Mouse (Mus musculus) G1E (cell line): ENCODE results near the gene Cga.

Experiments
- CTCF ChIP-seq: IDR thresholded peaks from 2 replicates; pipeline ENCODE4 v1.5.1; 2012; ENCODE audit warnings: low read depth, low read length, inconsistent platforms, mixed read lengths
- GATA1 ChIP-seq: IDR thresholded peaks from 2 replicates; pipeline ENCODE4 v1.6.1; 2012; ENCODE audit warnings: borderline replicate concordance, low read length, inconsistent platforms, mixed read lengths
- GATA2 ChIP-seq: IDR thresholded peaks from 2 replicates; pipeline ENCODE4 v1.6.1; 2012; ENCODE audit warnings: low read depth, low read length, inconsistent platforms, borderline replicate concordance
- POLR2AphosphoS5 ChIP-seq: IDR thresholded peaks from 2 replicates; pipeline ENCODE4 v1.6.1; 2012; ENCODE audit warnings: low read depth, low read length, inconsistent platforms; ENCODE audit not compliant: insufficient replicate concordance
- TAL1 ChIP-seq: conservative IDR thresholded peaks from 2 replicates; pipeline ENCODE4 v1.6.1; 2012; ENCODE audit warnings: low read depth, low read length, inconsistent platforms, mixed read lengths

DNA sequence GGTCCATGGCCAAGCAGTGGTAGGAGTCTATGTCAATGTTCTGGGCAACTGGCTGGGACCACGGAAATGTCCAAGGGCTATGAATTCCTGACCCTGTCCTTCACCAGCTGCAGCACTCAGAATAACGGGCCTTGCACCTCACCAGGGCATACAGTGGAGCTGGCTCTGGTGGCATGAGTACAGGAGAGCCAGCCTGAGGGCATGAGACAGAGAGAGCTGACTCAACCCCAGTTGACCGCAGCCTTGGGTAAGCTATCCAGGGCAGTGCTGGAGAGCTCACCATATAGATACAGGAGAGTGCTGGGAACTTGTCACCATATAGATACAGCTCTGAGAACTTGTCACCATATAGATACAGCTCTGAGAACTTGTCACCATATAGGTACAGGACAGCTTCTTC is 34.2 kb upstream of the Cga start:
- no peak for TF ChIP-seq CTCF
- no peak for TF ChIP-seq POLR2AphosphoS5
- TF ChIP-seq GATA2, result no peak
- TF ChIP-seq GATA1, result no peak
- no peak for TF ChIP-seq TAL1
